Mouse (Mus musculus) intestine, postnatal 0 days (tissue): ENCODE measurements around the gene Aplnr. TPM values are rescaled to one million over a fixed set of nuclear protein-coding genes. Genes with fewer than 3 reads are reported as not detected.

Experiments used
- ATAC-seq: fragments of 200-750 bp; cut with Nextera tagmentation; 2 replicates; pipeline ENCODE4 v1.8.0; 2017; ENCODE audit warnings: mild to moderate bottlenecking, moderate TSS enrichment, moderate library complexity
- H3K27ac ChIP-seq: fragments of 300-500 bp; sonication (generic); 2 replicates; pipeline ENCODE4 v1.5.1; 2014; ENCODE audit warnings: mild to moderate bottlenecking, low read depth, low read length, moderate library complexity
- H3K27me3 ChIP-seq: fragments of 300-500 bp; sonication (generic); replicated peaks from 2 replicates; pipeline ENCODE4 v1.6.1; 2014; ENCODE audit warnings: low read length, mixed read lengths; ENCODE audit not compliant: control insufficient read depth, insufficient read depth
- H3K36me3 ChIP-seq: fragments of 300-500 bp; sonication (generic); 2 replicates; pipeline ENCODE4 v1.6.1; 2014; ENCODE audit warnings: mild to moderate bottlenecking, moderate library complexity; ENCODE audit not compliant: control insufficient read depth, insufficient read depth
- H3K4me1 ChIP-seq: fragments of 300-500 bp; sonication (generic); replicated peaks from 2 replicates; pipeline ENCODE4 v1.6.1; 2014; ENCODE audit warnings: antibody characterized with exemption, low read length, mixed read lengths; ENCODE audit not compliant: control insufficient read depth, insufficient read depth
- H3K4me2 ChIP-seq: fragments of 300-500 bp; sonication (generic); replicated peaks from 2 replicates; pipeline ENCODE4 v1.6.1; 2014; ENCODE audit warnings: low read depth, mild to moderate bottlenecking, moderate library complexity
- H3K4me3 ChIP-seq: fragments of 300-500 bp; sonication (generic); 2 replicates; pipeline ENCODE4 v1.5.1; 2014; ENCODE audit warnings: low read depth, low read length
- H3K9ac ChIP-seq: fragments of 300-500 bp; sonication (generic); 2 replicates; pipeline ENCODE4 v1.6.1; 2014; ENCODE audit warnings: mild to moderate bottlenecking, low read depth, low read length
- H3K9me3 ChIP-seq: fragments of 300-500 bp; sonication (generic); 2 replicates; pipeline ENCODE4 v1.6.1; 2016; ENCODE audit warnings: mixed run types; ENCODE audit not compliant: control insufficient read depth
- CTCF ChIP-seq: sonication (generic); IDR thresholded peaks from 2 replicates; pipeline ENCODE4 v1.5.1; 2016; ENCODE audit warnings: low read depth, mild to moderate bottlenecking, control low read depth, antibody characterized with exemption, moderate library complexity
- WGBS: fragments of 180-500 bp; shearing (Covaris S2); extraction: QIAGEN DNeasy Blood & Tissue Kit; methylation state at CpG from one replicate; pipeline ENCODE4 v1.1.7; 2014; 5-methylcytosine and 5-hydroxymethylcytosine counted together
- polyA plus RNA-seq: library from polyadenylated mRNA; unstranded; fragments of >200 nt; fragmentation: Nextera tagmentation; extraction: Ambion mirVana; gene quantifications from 2 replicates; pipeline ENCODE4 v1.2.1, GENCODE M21; 2015

The Aplnr gene
- polyA plus RNA-seq, 1 experiment from 2014 or later, result 26.6 TPM

DNA sequence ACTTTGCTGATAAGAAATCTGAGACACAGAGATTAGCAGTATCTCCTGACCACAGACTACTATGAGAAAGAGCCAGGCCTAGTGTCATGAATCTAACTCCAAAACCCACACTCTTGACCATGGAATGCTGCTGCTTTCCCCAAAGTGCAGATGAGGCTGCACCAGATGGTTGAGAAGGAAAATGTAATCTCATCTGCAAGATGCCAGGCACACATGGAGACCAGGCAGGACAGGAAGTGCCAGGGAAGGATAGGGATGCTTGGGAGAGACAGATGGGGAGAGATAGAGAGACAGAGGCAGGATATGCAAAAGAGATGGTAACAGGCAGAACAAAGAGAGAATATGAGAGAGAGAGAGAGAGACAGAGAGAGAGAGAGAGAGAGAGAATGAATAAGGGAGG is 4.8 kb downstream of the Aplnr start:
- Histone ChIP-seq H3K9me3 (no peaks in the 10 kb centered on the region), H3K4me3 (no peak overlapping the region), H3K4me2 (no peak overlapping the region), H3K9ac (no peak overlapping the region), H3K27ac (no peak overlapping the region), H3K4me1 (no peaks in the 10 kb centered on the region), H3K27me3 (no peaks in the 10 kb centered on the region), H3K36me3 (no peaks in the 10 kb centered on the region)
- no peak for ATAC-seq
- no peak for TF ChIP-seq CTCF

DNA sequence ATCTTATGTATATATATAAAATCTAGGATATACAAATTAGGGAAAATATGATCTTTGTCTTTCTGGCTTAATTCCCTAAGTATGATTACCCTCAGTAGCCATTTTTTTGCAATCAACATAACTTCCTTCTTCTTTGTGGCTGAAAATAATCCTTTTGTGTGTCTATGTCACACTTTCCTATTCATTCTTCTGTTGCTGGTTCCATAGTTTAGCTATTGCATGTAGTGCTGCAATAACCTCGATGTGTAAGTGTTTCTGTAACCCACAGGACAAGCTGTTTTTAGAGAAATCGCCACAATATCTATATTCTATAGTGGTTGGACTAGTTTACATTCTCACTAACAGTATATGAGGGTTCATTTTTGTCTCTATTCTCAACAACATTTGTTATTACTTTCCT is 8.9 kb downstream of the Aplnr start:
- no peak for TF ChIP-seq CTCF
- WGBS, result 87% methylated on average over 2 of the region's 2 CpGs

DNA sequence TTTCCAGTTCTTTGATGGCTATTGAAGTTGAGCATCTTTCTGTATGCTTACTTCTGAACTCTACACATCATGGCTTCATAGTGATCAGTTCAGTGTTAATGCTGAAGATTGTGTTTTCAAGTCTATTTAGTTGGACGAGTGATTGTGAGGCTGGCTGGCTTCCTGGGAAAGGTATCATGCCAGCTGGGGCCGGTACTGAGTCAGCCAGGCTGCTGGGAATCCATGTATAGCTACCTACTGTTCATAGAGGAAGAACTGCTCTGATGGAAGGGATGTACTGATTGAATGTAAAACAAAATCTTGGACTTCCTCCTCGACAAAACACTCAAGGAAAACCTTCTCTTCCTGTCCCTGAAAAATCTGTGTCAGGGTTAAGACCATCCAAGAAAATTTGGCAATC is 9.3 kb downstream of the Aplnr start:
- Histone ChIP-seq H3K9ac (no peak overlapping the region), H3K9me3 (no peaks in the 10 kb centered on the region), H3K4me3 (no peak overlapping the region), H3K27me3 (no peaks in the 10 kb centered on the region), H3K36me3 (no peaks in the 10 kb centered on the region), H3K27ac (no peak overlapping the region), H3K4me1 (no peaks in the 10 kb centered on the region), H3K4me2 (no peak overlapping the region)
- no peak for TF ChIP-seq CTCF
- no peak for ATAC-seq
- 71% methylated on average over 3 of the region's 3 CpGs for WGBS

More for the DNA sequence above, 8.9 kb downstream of the Aplnr start:
- Histone ChIP-seq H3K9me3 (no peaks in the 10 kb centered on the region), H3K27me3 (no peaks in the 10 kb centered on the region), H3K4me2 (no peak overlapping the region), H3K9ac (no peak overlapping the region), H3K27ac (no peak overlapping the region), H3K36me3 (no peaks in the 10 kb centered on the region), H3K4me1 (no peaks in the 10 kb centered on the region), H3K4me3 (no peak overlapping the region)
- ATAC-seq, result no peak

DNA sequence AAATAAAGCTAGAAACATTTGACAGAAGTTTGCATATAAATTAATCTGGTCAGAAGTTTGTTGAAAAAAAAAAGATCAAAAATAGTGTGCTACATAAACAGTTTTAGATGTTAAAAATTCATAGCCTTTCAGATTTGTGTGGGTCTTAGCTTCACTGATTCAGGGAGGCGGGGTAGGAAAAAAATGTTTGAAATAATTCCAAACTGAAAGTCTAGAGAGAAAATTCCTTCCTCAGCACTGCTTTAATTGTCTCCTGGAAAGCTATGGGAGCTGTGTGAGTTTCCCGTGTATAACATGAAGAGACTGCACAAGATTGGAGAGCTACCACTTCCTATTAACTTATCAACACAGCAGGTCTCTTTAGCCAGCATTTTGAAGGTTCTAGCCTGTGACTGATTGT is 11.5 kb downstream of the Aplnr start:
- no peaks in the 10 kb centered on the region for H3K27me3 ChIP-seq
- no peak for TF ChIP-seq CTCF
- no peak overlapping the region for H3K9ac ChIP-seq
- H3K36me3 ChIP-seq, result no peaks in the 10 kb centered on the region
- no peak for ATAC-seq
- H3K4me3 ChIP-seq, result no peak overlapping the region
- H3K4me1 ChIP-seq, result no peaks in the 10 kb centered on the region
- WGBS, result 71% methylated on average over 2 of the region's 2 CpGs
- no peak overlapping the region for H3K4me2 ChIP-seq
- H3K9me3 ChIP-seq, result no peaks in the 10 kb centered on the region
- H3K27ac ChIP-seq, result no peak overlapping the region

DNA sequence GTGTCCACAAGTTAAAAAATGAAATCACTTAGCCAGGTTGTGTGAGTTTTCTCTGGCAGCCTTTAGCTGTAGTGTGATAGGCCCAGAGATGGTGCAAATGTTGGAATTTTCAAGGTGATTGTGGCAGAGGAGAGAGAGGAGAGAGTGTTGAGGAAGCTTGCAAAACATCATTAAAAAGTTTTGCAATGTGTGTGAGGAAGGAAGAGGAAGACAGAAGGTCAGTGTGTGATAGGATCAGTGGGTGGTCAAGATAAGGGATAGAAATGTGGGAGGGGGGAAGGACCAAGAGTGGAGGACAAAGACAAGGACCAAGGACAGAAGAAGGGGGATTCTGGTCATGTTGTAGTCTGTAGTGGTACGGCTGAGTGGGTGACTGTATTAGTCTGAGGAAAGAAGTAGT is 14.3 kb downstream of the Aplnr start:
- Histone ChIP-seq H3K4me1 (no peaks in the 10 kb centered on the region), H3K27ac (no peak overlapping the region), H3K9me3 (no peaks in the 10 kb centered on the region), H3K4me2 (no peak overlapping the region), H3K36me3 (no peaks in the 10 kb centered on the region), H3K9ac (no peak overlapping the region), H3K4me3 (no peak overlapping the region), H3K27me3 (no peaks in the 10 kb centered on the region)
- TF ChIP-seq CTCF, result no peak
- 79% methylated on average over 1 of the region's 1 CpGs for WGBS
- ATAC-seq, result no peak

DNA sequence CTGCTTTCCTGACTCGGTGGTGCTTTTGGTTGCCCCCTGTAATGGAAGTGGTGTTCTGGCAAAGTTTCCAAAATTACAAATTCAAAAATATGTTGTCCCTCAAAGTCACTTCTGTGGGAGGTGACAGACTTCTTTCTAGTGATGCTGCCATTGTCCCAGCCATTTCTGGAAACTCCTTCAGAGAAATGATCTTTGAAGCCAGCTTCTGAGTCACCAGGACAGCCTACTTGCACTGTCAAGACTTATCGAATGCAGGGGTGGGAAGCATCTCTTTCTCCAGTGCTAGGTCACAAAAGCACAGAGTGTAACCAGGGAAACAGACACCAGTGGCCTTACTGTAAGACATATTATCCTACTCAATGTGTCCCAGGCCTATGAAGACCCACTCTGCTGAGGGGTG is 15.2 kb downstream of the Aplnr start:
- no peak for TF ChIP-seq CTCF
- H3K9ac ChIP-seq, result no peak overlapping the region
- no peaks in the 10 kb centered on the region for H3K36me3 ChIP-seq
- no peak for ATAC-seq
- WGBS, result 87% methylated on average over 2 of the region's 2 CpGs
- no peak overlapping the region for H3K4me3 ChIP-seq
- no peaks in the 10 kb centered on the region for H3K4me1 ChIP-seq
- no peak overlapping the region for H3K27ac ChIP-seq
- H3K4me2 ChIP-seq, result no peak overlapping the region
- H3K27me3 ChIP-seq, result no peaks in the 10 kb centered on the region
- no peaks in the 10 kb centered on the region for H3K9me3 ChIP-seq

DNA sequence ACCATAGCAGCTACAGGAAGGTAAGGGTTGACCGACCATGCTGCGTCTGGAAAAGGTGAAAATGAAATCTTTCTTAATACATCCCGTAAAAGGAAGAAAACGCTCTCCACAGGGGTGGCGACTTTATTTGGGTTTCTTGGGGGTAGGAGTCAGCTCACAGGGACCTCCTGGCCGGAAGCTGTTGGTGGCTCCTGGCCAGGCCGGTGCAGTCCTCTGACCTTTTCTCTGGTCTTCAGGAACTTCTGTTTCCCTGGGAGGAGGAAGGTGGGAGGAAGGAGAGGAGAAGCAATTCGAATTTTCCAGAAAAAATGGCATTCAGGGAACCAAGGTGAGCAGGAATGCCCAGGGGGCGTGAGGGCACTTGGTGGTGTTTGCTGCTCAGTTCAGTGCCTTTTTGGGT is 19.3 kb downstream of the Aplnr start:
- H3K36me3 ChIP-seq, result no peaks in the 10 kb centered on the region
- no peak overlapping the region for H3K9ac ChIP-seq
- no peaks in the 10 kb centered on the region for H3K9me3 ChIP-seq
- no peak for TF ChIP-seq CTCF
- no peaks in the 10 kb centered on the region for H3K4me1 ChIP-seq
- 79% methylated on average over 9 of the region's 9 CpGs for WGBS
- no peak overlapping the region for H3K4me2 ChIP-seq
- H3K27ac ChIP-seq, result no peak overlapping the region
- no peak for ATAC-seq
- no peak overlapping the region for H3K4me3 ChIP-seq
- no peaks in the 10 kb centered on the region for H3K27me3 ChIP-seq
